Comparison of ENCODE assay signal across 23 mouse cellular contexts in the genomic region with DNA sequence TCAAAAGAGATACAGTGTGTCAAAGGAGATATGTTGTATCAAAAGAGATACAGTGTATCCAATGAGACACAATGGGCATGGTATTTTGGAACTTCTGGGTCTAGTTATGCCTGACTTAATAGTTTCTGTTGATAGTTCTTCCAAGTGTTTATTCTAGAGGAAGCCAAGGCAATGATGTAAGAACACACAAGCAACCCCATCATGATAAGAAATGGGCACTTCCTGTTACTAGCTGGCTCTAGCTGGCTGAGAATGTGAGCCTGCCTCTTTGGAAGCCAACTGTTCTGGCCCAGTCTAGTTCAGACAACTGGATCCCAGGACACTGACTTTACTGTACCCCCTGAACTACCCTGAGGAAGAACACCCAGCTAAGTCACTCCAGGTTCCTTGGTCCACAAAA.
A peak's percentile ranks its signal among the peaks of the same experiment; 100 is the strongest.
DNase-seq lines count a peak whose midpoint lies in the region; ATAC-seq and TF ChIP-seq lines count a peak whose summit lies in the region.
"Had no signal": no experiment of that assay in that cellular context is flagged by ENCODE, and none has a peak within 500 bp of the region (broad histone marks: within the 10 kb centered on the region; RNA-seq: fewer than 3 reads in every experiment).

No protein-coding gene starts in this region.

- peak; percentile 8 for DNase-seq in MEL (ENCODE audit: low read depth, low spot score)
- peak; percentile 44 for DNase-seq in lung, postnatal 25 days (ENCODE audit: low spot score)
- DNase-seq in stomach, postnatal 0 days (ENCODE audit: low spot score) = no peak
- no peak for DNase-seq in urinary bladder, postnatal 14 days (ENCODE audit: low spot score)
- DNase-seq in heart, postnatal 36 days = no peak
- DNase-seq in forebrain, embryonic 14.5 days (ENCODE audit: low spot score) = no peak
- DNase-seq: adrenal gland, postnatal 14 days; cerebellum, adult 18-20 months; cerebellum, postnatal 10 days; embryo, embryonic 11 days; heart, adult 2 months; heart, postnatal 14 days had no signal

- H3K27me3 ChIP-seq in MEL (ENCODE audit: control insufficient read depth in 1 of 2, insufficient read depth in 2 of 2, low read length in 2 of 2) = no peaks in the 10 kb centered on the region
- no peaks in the 10 kb centered on the region for H3K27me3 ChIP-seq in stomach, postnatal 0 days (ENCODE audit: control insufficient read depth, insufficient read depth, low read length)
- H3K27me3 ChIP-seq in forebrain, embryonic 14.5 days (replicated peaks; ENCODE audit: control insufficient read depth, insufficient read depth, low read length) = no peaks in the 10 kb centered on the region
- H3K27me3 ChIP-seq: embryonic facial prominence, embryonic 15.5 days; forebrain, embryonic 15.5 days; heart, embryonic 15.5 days had no signal

- H3K9ac ChIP-seq in MEL (ENCODE audit: control insufficient read depth, low read depth, low read length, poor library complexity, severe bottlenecking) = no peak overlapping the region
- H3K9ac ChIP-seq in stomach, postnatal 0 days (ENCODE audit: low read length) = no peak overlapping the region
- no peak overlapping the region for H3K9ac ChIP-seq in forebrain, embryonic 14.5 days (ENCODE audit: low read length)
- H3K9ac ChIP-seq: embryonic facial prominence, embryonic 15.5 days; forebrain, embryonic 15.5 days; heart, embryonic 15.5 days had no signal

- H3K4me1 ChIP-seq in MEL (ENCODE audit: control insufficient read depth in 1 of 2, insufficient read depth in 2 of 2, low read length in 2 of 2) = no peaks in the 10 kb centered on the region
- H3K4me1 ChIP-seq in stomach, postnatal 0 days (replicated peaks; ENCODE audit: control insufficient read depth, insufficient read depth) = no peaks in the 10 kb centered on the region
- no peaks in the 10 kb centered on the region for H3K4me1 ChIP-seq in forebrain, embryonic 14.5 days (ENCODE audit: control insufficient read depth, insufficient read depth, low read length)
- H3K4me1 ChIP-seq: embryonic facial prominence, embryonic 15.5 days; forebrain, embryonic 10.5 days; forebrain, embryonic 15.5 days; heart, embryonic 15.5 days had no signal

- no peak for TF ChIP-seq POLR2A in MEL (IDR thresholded peaks at IDR 0.05; ENCODE audit: control insufficient read depth in 1 of 2, insufficient read depth in 1 of 2, low read depth in 1 of 2, low read length in 2 of 2, poor library complexity in 1 of 2)

- no peaks in the 10 kb centered on the region for H3K36me3 ChIP-seq in MEL (ENCODE audit: control insufficient read depth in 1 of 2, insufficient read depth in 2 of 2, low read length in 2 of 2)
- no peaks in the 10 kb centered on the region for H3K36me3 ChIP-seq in stomach, postnatal 0 days (ENCODE audit: control insufficient read depth, insufficient read depth, low read length)
- no peaks in the 10 kb centered on the region for H3K36me3 ChIP-seq in forebrain, embryonic 14.5 days (ENCODE audit: control insufficient read depth, insufficient read depth, low read length)
- H3K36me3 ChIP-seq: embryonic facial prominence, embryonic 15.5 days; forebrain, embryonic 10.5 days; forebrain, embryonic 15.5 days; heart, embryonic 15.5 days had no signal

- ATAC-seq in hematopoietic stem cell, adult 5-6 weeks (replicated peaks in 1 of 2; ENCODE audit: insufficient read depth in 1 of 2, low FRiP score in 2 of 2, low TSS enrichment in 1 of 2, low read depth in 1 of 2, poor library complexity in 2 of 2, severe bottlenecking in 2 of 2) = peak; percentile 39 to 42; a peak in 1 of 4 replicates
- peak; percentile 53; the same call in 1 of the 2 replicates for ATAC-seq in stomach, postnatal 0 days (ENCODE audit: low FRiP score, low TSS enrichment)
- no peak for ATAC-seq in forebrain, embryonic 14.5 days
- ATAC-seq: activated CD4-positive, CD25-positive, alpha-beta regulatory T cell, adult 4 months; forebrain, embryonic 15.5 days; hindbrain, embryonic 16.5 days; inflammation-experienced regulatory T-cells, adult 6 months; Patski had no signal

- TF ChIP-seq RAD21 in MEL (IDR thresholded peaks at IDR 0.05; ENCODE audit: low read depth, low read length) = no peak

- H3K4me3 ChIP-seq in MEL (ENCODE audit: control insufficient read depth in 1 of 2, insufficient read depth in 1 of 2, low read depth in 2 of 2, low read length in 2 of 2) = no peak overlapping the region
- H3K4me3 ChIP-seq in stomach, postnatal 0 days (ENCODE audit: low read depth, low read length) = no peak overlapping the region
- no peak overlapping the region for H3K4me3 ChIP-seq in forebrain, embryonic 14.5 days (ENCODE audit: low read depth, low read length)
- H3K4me3 ChIP-seq: embryonic facial prominence, embryonic 15.5 days; erythroblast, embryonic 14.5 days; forebrain, embryonic 10.5 days; forebrain, embryonic 15.5 days; heart, adult 2 months; heart, embryonic 15.5 days had no signal

- H3K4me2 ChIP-seq in stomach, postnatal 0 days (replicated peaks; ENCODE audit: low read depth) = no peak overlapping the region
- no peak overlapping the region for H3K4me2 ChIP-seq in forebrain, embryonic 14.5 days (ENCODE audit: low read length)
- H3K4me2 ChIP-seq: embryonic facial prominence, embryonic 15.5 days; forebrain, embryonic 15.5 days; heart, embryonic 11.5 days; heart, embryonic 15.5 days had no signal

- no peak for TF ChIP-seq EP300 in MEL (IDR thresholded peaks at IDR 0.05; ENCODE audit: low read depth in 1 of 2, low read length in 2 of 2)
- no peak for TF ChIP-seq EP300 in stomach, postnatal 0 days (optimal IDR thresholded peaks at IDR 0.05)

- no peaks in the 10 kb centered on the region for H3K79me2 ChIP-seq in MEL (ENCODE audit: control insufficient read depth, insufficient read depth, low read length, poor library complexity)

- intact Hi-C loops in heart, postnatal 36 days (cut with DNase I) = loop anchor here (2.0 to 5.0 kb wide), 2 partner anchors 55 to 107 kb away; no protein-coding TSS in a partner anchor

- H3K27ac ChIP-seq in MEL (ENCODE audit: control insufficient read depth, low read depth, low read length) = no peak overlapping the region
- H3K27ac ChIP-seq in stomach, postnatal 0 days (replicated peaks) = no peak overlapping the region
- no peak overlapping the region for H3K27ac ChIP-seq in forebrain, embryonic 14.5 days (ENCODE audit: low read depth, low read length)
- H3K27ac ChIP-seq: embryonic facial prominence, embryonic 15.5 days; forebrain, embryonic 10.5 days; forebrain, embryonic 15.5 days; heart, adult 2 months; heart, embryonic 15.5 days had no signal

- no peak for TF ChIP-seq CTCF in MEL (IDR thresholded peaks at IDR 0.05 in 2 of 3, conservative IDR thresholded peaks at IDR 0.05 in 1 of 3; ENCODE audit: control insufficient read depth in 1 of 3, insufficient read depth in 1 of 3, low read depth in 2 of 3, low read length in 3 of 3, poor library complexity in 1 of 3, severe bottlenecking in 1 of 3)
- no peak for TF ChIP-seq CTCF in stomach, postnatal 0 days (IDR thresholded peaks at IDR 0.05; ENCODE audit: low read depth)

- no peaks in the 10 kb centered on the region for H3K9me3 ChIP-seq in MEL (replicated peaks; ENCODE audit: insufficient read depth, low read length)
- no peaks in the 10 kb centered on the region for H3K9me3 ChIP-seq in stomach, postnatal 0 days (ENCODE audit: control insufficient read depth, low read length)
- H3K9me3 ChIP-seq in forebrain, embryonic 14.5 days (replicated peaks; ENCODE audit: control insufficient read depth, low read length) = no peaks in the 10 kb centered on the region
- H3K9me3 ChIP-seq: embryonic facial prominence, embryonic 15.5 days; forebrain, embryonic 10.5 days; forebrain, embryonic 15.5 days; heart, embryonic 15.5 days had no signal

TF ChIP-seq in MEL, 35 proteins besides CTCF, POLR2A, EP300 and RAD21:
- TF ChIP-seq E2F4 (IDR thresholded peaks at IDR 0.05; ENCODE audit: borderline replicate concordance, low read depth, low read length) = no peak
- TF ChIP-seq NRF1 (IDR thresholded peaks at IDR 0.05; ENCODE audit: insufficient read depth, low read depth, low read length, poor library complexity, severe bottlenecking) = no peak
- no peak for TF ChIP-seq SMC3 (IDR thresholded peaks at IDR 0.05; ENCODE audit: low read depth, low read length)
- no peak for TF ChIP-seq CHD1 (IDR thresholded peaks at IDR 0.05; ENCODE audit: low read depth, low read length)
- TF ChIP-seq MYC (IDR thresholded peaks at IDR 0.05; ENCODE audit: low read depth, low read length) = no peak
- TF ChIP-seq MAX (IDR thresholded peaks at IDR 0.05; ENCODE audit: low read length) = no peak
- no peak for TF ChIP-seq POLR2AphosphoS2 (IDR thresholded peaks at IDR 0.05; ENCODE audit: low read length)
- no peak for TF ChIP-seq MAFK (IDR thresholded peaks at IDR 0.05; ENCODE audit: borderline replicate concordance, low read depth, low read length)
- no peak for TF ChIP-seq NELFE (IDR thresholded peaks at IDR 0.05; ENCODE audit: low read depth, low read length)
- TF ChIP-seq MAZ (IDR thresholded peaks at IDR 0.05; ENCODE audit: low read depth, low read length) = no peak
- no peak for TF ChIP-seq KAT2A (conservative IDR thresholded peaks at IDR 0.05; ENCODE audit: low read depth, low read length)
- TF ChIP-seq MEF2A (IDR thresholded peaks at IDR 0.05; ENCODE audit: extremely low read depth, insufficient replicate concordance, low read depth, low read length, poor library complexity, severe bottlenecking) = no peak

Comparison
In these comparisons a context has a peak if more than half of its experiments do, and no peak if none do; other contexts are left out.
1. DNase-seq: peak in MEL (single experiment) and lung, postnatal 25 days (single experiment); none in stomach, postnatal 0 days (single experiment), urinary bladder, postnatal 14 days (single experiment), heart, postnatal 36 days (0 of 2) and forebrain, embryonic 14.5 days (single experiment).